Mouse (Mus musculus): Measurements from ENCODE around the gene Vmn1r88.

DNA sequence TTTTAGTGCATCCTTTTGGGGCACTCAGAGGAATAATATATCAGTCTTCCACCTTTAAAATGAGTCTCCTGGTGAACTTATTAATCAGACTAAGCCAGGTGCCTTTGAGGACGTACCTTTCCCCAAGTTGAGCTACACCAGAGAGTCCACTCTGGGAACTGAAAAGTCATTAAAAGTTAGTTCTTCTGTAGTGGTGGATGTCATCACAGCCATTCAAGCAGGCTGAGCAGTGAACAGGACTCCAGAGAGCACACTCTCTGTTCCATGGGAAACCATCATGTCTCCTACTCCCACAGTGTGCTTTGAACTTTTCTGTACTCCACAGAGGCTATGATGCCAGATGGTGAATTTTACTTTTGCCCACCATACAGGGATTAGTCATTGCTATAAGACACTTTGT is 19.3 kb upstream of the Vmn1r88 start, which contains the start of gene Vmn1r87:
- TF ChIP-seq MAX (IDR thresholded peaks at IDR 0.05) (no peak), CTCF (IDR thresholded peaks at IDR 0.05; ENCODE audit: control insufficient read depth, insufficient read depth, insufficient read length) (no peak), MYOD1 (IDR thresholded peaks at IDR 0.05; ENCODE audit: control insufficient read depth, insufficient read length, low read depth) (no peak), USF1 (IDR thresholded peaks at IDR 0.05; ENCODE audit: low read depth) (no peak), CEBPB (IDR thresholded peaks at IDR 0.05; ENCODE audit: low read depth) (no peak)

All from C2C12 (cell line).